Mouse (Mus musculus) hindlimb bud, embryonic 11.5 days (tissue): ENCODE measurements around the gene 4930590J08Rik.
"Not testable (repeated sequence)": the region's sequence is repeated elsewhere in the genome, so short reads cannot be mapped to it uniquely, and the experiment has no call there.

ENCODE experiments used
- DNase-seq: peaks from one replicate; pipeline ENCODE4 v3.0.0-alpha.2; 2012; ENCODE audit warnings: low read depth, low spot score; ENCODE audit errors: extremely low spot score

4930590J08Rik gene

GRCm38 (mm10) chr6:91902509-91902908 is at the start of gene 4930590J08Rik:
TSS of gene 4930590J08Rik (plus strand) at chr6:91902809.
- DNase-seq, result not testable (repeated sequence)

GRCm38 (mm10) chr6:91858339-91858738 is 44.3 kb upstream of the 4930590J08Rik start:
- DNase-seq, result no peak

GRCm38 (mm10) chr6:91862848-91863247 is 39.8 kb upstream of the 4930590J08Rik start:
- no peak for DNase-seq

- no peak for DNase-seq
These were observed 38.0 kb upstream of the 4930590J08Rik start for GRCm38 (mm10) chr6:91864595-91864994.

GRCm38 (mm10) chr6:91865601-91866000 is 37.0 kb upstream of the 4930590J08Rik start:
- no peak for DNase-seq

- no peak for DNase-seq
These were observed 34.5 kb upstream of the 4930590J08Rik start for GRCm38 (mm10) chr6:91868091-91868490.

- DNase-seq, result no peak
These were observed 29.8 kb upstream of the 4930590J08Rik start for GRCm38 (mm10) chr6:91872781-91873180.

- peak; percentile 99 for DNase-seq
These were observed 24.5 kb upstream of the 4930590J08Rik start, which contains the start of gene Ccdc174 for GRCm38 (mm10) chr6:91877885-91878651. TSS of gene Ccdc174 (plus strand) at chr6:91878053.

GRCm38 (mm10) chr6:91883859-91884258 is 18.8 kb upstream of the 4930590J08Rik start:
- DNase-seq, result no peak

GRCm38 (mm10) chr6:91889255-91889906 is 13.2 kb upstream of the 4930590J08Rik start:
- DNase-seq, result no peak

- DNase-seq, result no peak
These were observed 12.0 kb upstream of the 4930590J08Rik start for GRCm38 (mm10) chr6:91890615-91891014.

- DNase-seq, result no peak
These were observed 10.8 kb upstream of the 4930590J08Rik start for GRCm38 (mm10) chr6:91891776-91892175.

- no peak for DNase-seq
These were observed 5.8 kb upstream of the 4930590J08Rik start for GRCm38 (mm10) chr6:91896783-91897182.

- peak; percentile 68 for DNase-seq
These were observed 1.1 kb upstream of the 4930590J08Rik start for GRCm38 (mm10) chr6:91901505-91901904.

- no peak for DNase-seq
These were observed 11.4 kb downstream of the 4930590J08Rik start for GRCm38 (mm10) chr6:91914011-91914410.

- no peak for DNase-seq
These were observed 14.7 kb downstream of the 4930590J08Rik start for GRCm38 (mm10) chr6:91917286-91917685.

GRCm38 (mm10) chr6:91917716-91918115 is 15.1 kb downstream of the 4930590J08Rik start:
- no peak for DNase-seq

GRCm38 (mm10) chr6:91931231-91931630 is 28.6 kb downstream of the 4930590J08Rik start:
- DNase-seq, result no peak

- no peak for DNase-seq
These were observed 35.9 kb downstream of the 4930590J08Rik start for GRCm38 (mm10) chr6:91938491-91938890.

- no peak for DNase-seq
These were observed 45.8 kb downstream of the 4930590J08Rik start for GRCm38 (mm10) chr6:91948426-91948825.

GRCm38 (mm10) chr6:91958015-91958414 is 55.4 kb downstream of the 4930590J08Rik start:
- DNase-seq, result not testable (repeated sequence)
